Mouse (Mus musculus) CH12.LX (cell line): ENCODE measurements around the gene Prdm5. TPM values are rescaled to one million over a fixed set of nuclear protein-coding genes. Genes with fewer than 3 reads are reported as not detected.

Experiments used
- DNase-seq: peaks from one replicate; pipeline ENCODE4 v3.0.0-alpha.2; 2013; ENCODE audit errors: extremely low read depth
- H3K27ac ChIP-seq: 2 replicates; pipeline ENCODE4 v1.5.1; 2012; ENCODE audit warnings: low read depth, mild to moderate bottlenecking, control low read depth, moderate library complexity; ENCODE audit not compliant: insufficient read depth
- H3K27me3 ChIP-seq: replicated peaks from 2 replicates; pipeline ENCODE3; 2012; ENCODE audit warnings: inconsistent platforms
- H3K36me3 ChIP-seq, 2 experiments: replicated peaks in 1 of 2; 2 replicates each; pipeline versions ENCODE3 to v1.6.1; 2012; ENCODE audit warnings: inconsistent platforms in 1 of 2, low read length in 1 of 2, mild to moderate bottlenecking in 1 of 2, mixed read lengths in 1 of 2, moderate library complexity in 1 of 2; ENCODE audit not compliant: control insufficient read depth in 1 of 2, insufficient read depth in 1 of 2
- H3K4me1 ChIP-seq, 2 experiments: 2 replicates each; pipeline ENCODE4 v1.6.1; 2012; ENCODE audit warnings: inconsistent platforms in 1 of 2, moderate library complexity in 1 of 2; ENCODE audit not compliant: insufficient read depth in 2 of 2, control insufficient read depth in 1 of 2
- H3K4me2 ChIP-seq: 2 replicates; pipeline ENCODE4 v1.6.1; 2012; ENCODE audit warnings: low read depth, mild to moderate bottlenecking, control low read depth; ENCODE audit not compliant: poor library complexity, insufficient read depth, severe bottlenecking
- H3K4me3 ChIP-seq, 3 experiments: fragments of 150-350 bp in 1 of 3; sonication (generic) in 1 of 3; replicated peaks in 1 of 3; 2 replicates each; pipeline versions ENCODE3 to v1.5.1; 2011 to 2012; ENCODE audit warnings: low read depth in 2 of 3, low read length in 2 of 3, mild to moderate bottlenecking in 2 of 3, moderate library complexity in 2 of 3, control low read depth in 1 of 3, improper control_type of control experiment in 1 of 3, inconsistent platforms in 1 of 3, mixed read lengths in 1 of 3; ENCODE audit not compliant: poor library complexity in 1 of 3
- H3K79me2 ChIP-seq: replicated peaks from 2 replicates; pipeline ENCODE4 v1.6.1; 2012; ENCODE audit warnings: mild to moderate bottlenecking, moderate library complexity; ENCODE audit not compliant: control insufficient read depth, poor library complexity, insufficient read depth, severe bottlenecking; ENCODE audit errors: extremely low read depth
- H3K9ac ChIP-seq: 2 replicates; pipeline ENCODE4 v1.6.1; 2012; ENCODE audit warnings: low read depth, mild to moderate bottlenecking, control low read depth, moderate library complexity; ENCODE audit not compliant: insufficient read depth
- H3K9me3 ChIP-seq: replicated peaks from 2 replicates; pipeline ENCODE3; 2012; ENCODE audit warnings: low read length, inconsistent platforms, mixed read lengths
- BHLHE40 ChIP-seq: IDR thresholded peaks from 2 replicates; pipeline ENCODE4 v1.6.1; 2011; ENCODE audit warnings: mild to moderate bottlenecking, low read depth, low read length, improper control_type of control experiment
- CHD1 ChIP-seq: IDR thresholded peaks from 2 replicates; pipeline ENCODE4 v1.6.1; 2012; ENCODE audit warnings: low read depth, low read length, improper control_type of control experiment, inconsistent platforms
- CTCF ChIP-seq, 2 experiments: IDR thresholded peaks in 1 of 2; conservative IDR thresholded peaks in 1 of 2; 2 replicates each; pipeline ENCODE4 v1.5.1; 2011 to 2012; ENCODE audit warnings: low read depth in 2 of 2, low read length in 2 of 2, improper control_type of control experiment in 1 of 2, inconsistent platforms in 1 of 2, mild to moderate bottlenecking in 1 of 2, moderate library complexity in 1 of 2
- ETS1 ChIP-seq: conservative IDR thresholded peaks from 2 replicates; pipeline ENCODE4 v1.6.1; 2012; ENCODE audit warnings: low read depth, mild to moderate bottlenecking, inconsistent platforms, low read length, improper control_type of control experiment, moderate library complexity
- MAFK ChIP-seq: IDR thresholded peaks from 2 replicates; pipeline ENCODE4 v1.6.1; 2011; ENCODE audit warnings: low read length, improper control_type of control experiment; ENCODE audit not compliant: insufficient replicate concordance
- MAX ChIP-seq: IDR thresholded peaks from 2 replicates; pipeline ENCODE4 v1.6.1; 2011; ENCODE audit warnings: low read length, improper control_type of control experiment
- MAZ ChIP-seq: IDR thresholded peaks from 2 replicates; pipeline ENCODE4 v1.6.1; 2012; ENCODE audit warnings: low read depth, mild to moderate bottlenecking, inconsistent platforms, low read length, improper control_type of control experiment, moderate library complexity
- MEF2A ChIP-seq: IDR thresholded peaks from 2 replicates; pipeline ENCODE4 v1.6.1; 2014; ENCODE audit warnings: low read depth, mild to moderate bottlenecking, inconsistent platforms, low read length, improper control_type of control experiment, borderline replicate concordance
- MXI1 ChIP-seq: IDR thresholded peaks from 2 replicates; pipeline ENCODE4 v1.6.1; 2011; ENCODE audit warnings: mild to moderate bottlenecking, low read depth, low read length, improper control_type of control experiment
- NELFE ChIP-seq: IDR thresholded peaks from 2 replicates; pipeline ENCODE4 v1.6.1; 2011; ENCODE audit warnings: low read depth, low read length, improper control_type of control experiment
- RAD21 ChIP-seq: IDR thresholded peaks from 2 replicates; pipeline ENCODE4 v1.6.1; 2011; ENCODE audit warnings: low read depth, mild to moderate bottlenecking, low read length, improper control_type of control experiment, moderate library complexity
- RCOR1 ChIP-seq: conservative IDR thresholded peaks from 2 replicates; pipeline ENCODE4 v1.6.1; 2012; ENCODE audit warnings: low read depth, mild to moderate bottlenecking, inconsistent platforms, low read length, improper control_type of control experiment
- SIN3A ChIP-seq: IDR thresholded peaks from 2 replicates; pipeline ENCODE4 v1.6.1; 2012; ENCODE audit warnings: low read length, improper control_type of control experiment, inconsistent platforms
- SMC3 ChIP-seq: IDR thresholded peaks from 2 replicates; pipeline ENCODE4 v1.6.1; 2011; ENCODE audit warnings: low read depth, low read length, improper control_type of control experiment
- USF1 ChIP-seq: IDR thresholded peaks from 2 replicates; pipeline ENCODE4 v1.6.1; 2014; ENCODE audit warnings: low read depth, mild to moderate bottlenecking, inconsistent platforms, low read length, improper control_type of control experiment
- ZC3H11A ChIP-seq: IDR thresholded peaks from 2 replicates; pipeline ENCODE4 v1.6.1; 2012; ENCODE audit warnings: low read depth, mild to moderate bottlenecking, inconsistent platforms, low read length, improper control_type of control experiment
- ZKSCAN1 ChIP-seq: IDR thresholded peaks from 2 replicates; pipeline ENCODE4 v1.6.1; 2012; ENCODE audit warnings: low read depth, inconsistent platforms, low read length, improper control_type of control experiment, borderline replicate concordance
- dilution Hi-C: fragments of 300-500 bp; cut with MboI; formaldehyde crosslinking; loops from 2 replicates; pipeline ENCODE4 v1.14.3; 2020; ENCODE audit warnings: low sequenced_read_pairs; ENCODE audit not compliant: extremely low pct_unique_long_range_greater_than_20kb, extremely low pct_ligation_motif_present
- in situ Hi-C: fragments of 300-500 bp; cut with MboI; formaldehyde crosslinking; loops from 3 replicates; pipeline ENCODE4 v1.14.3; 2019; ENCODE audit warnings: low sequenced_read_pairs, low pct_ligation_motif_present, low pct_unique_long_range_greater_than_20kb, mixed read lengths
- polyA plus RNA-seq: library from polyadenylated mRNA; unstranded; fragments of >175 nt; gene quantifications from 2 replicates; pipeline ENCODE4 v1.2.1, GENCODE M21; 2012; ENCODE audit warnings: low read depth; ENCODE audit not compliant: insufficient read length
- total RNA-seq, 2 experiments: library from RNA; depleted of rRNA; stranded (reverse); fragments of 300-350 nt in 1 of 2; fragments of >200 nt in 1 of 2; gene quantifications; 2 replicates each; pipeline ENCODE4 v1.2.3; 2012 to 2014

The Prdm5 gene
- total and polyA plus RNA-seq, 3 experiments, result not detected

GRCm38 (mm10) chr6:65860609-65861008 lies 81.8 kb downstream of the Prdm5 start:
- Histone ChIP-seq H3K4me1 (no peaks in the 10 kb centered on the region), H3K9me3 (no peaks in the 10 kb centered on the region), H3K9ac (no peak overlapping the region), H3K79me2 (no peaks in the 10 kb centered on the region), H3K4me3 (no peak overlapping the region), H3K27ac (no peak overlapping the region), H3K4me2 (no peak overlapping the region), H3K27me3 (no peaks in the 10 kb centered on the region), H3K36me3 (no peaks in the 10 kb centered on the region)
- DNase-seq, result no peak
- in situ Hi-C loops (loop anchor here (25.0 kb wide), 1 partner anchor 652 kb away; no protein-coding TSS in a partner anchor), dilution Hi-C loops (no loop called here)
- no peak for TF ChIP-seq ETS1

GRCm38 (mm10) chr6:65862836-65863235 lies 84.0 kb downstream of the Prdm5 start:
- Histone ChIP-seq H3K4me1 (no peaks in the 10 kb centered on the region), H3K4me3 (no peak overlapping the region), H3K27me3 (no peaks in the 10 kb centered on the region), H3K27ac (no peak overlapping the region), H3K36me3 (no peaks in the 10 kb centered on the region), H3K9me3 (no peaks in the 10 kb centered on the region), H3K79me2 (no peaks in the 10 kb centered on the region), H3K4me2 (no peak overlapping the region), H3K9ac (no peak overlapping the region)
- dilution Hi-C loops, result no loop called here
- TF ChIP-seq NELFE, result no peak
- in situ Hi-C loops, result loop anchor here (25.0 kb wide), 1 partner anchor 649 kb away; no protein-coding TSS in a partner anchor
- no peak for DNase-seq

GRCm38 (mm10) chr6:65864233-65864632 lies 85.4 kb downstream of the Prdm5 start:
- TF ChIP-seq ZC3H11A, result no peak
- TF ChIP-seq MAFK, result no peak
- dilution Hi-C loops, result no loop called here

GRCm38 (mm10) chr6:65864919-65865318 lies 86.1 kb downstream of the Prdm5 start:
- H3K9ac ChIP-seq, result no peak overlapping the region
- no peak for TF ChIP-seq CHD1
- peak; percentile 59; the same call in 1 of the 2 replicates for TF ChIP-seq SMC3
- TF ChIP-seq RAD21, result peak; percentile 75
- TF ChIP-seq MXI1, result no peak
- TF ChIP-seq ETS1, result no peak
- no peak for TF ChIP-seq RCOR1
- TF ChIP-seq USF1, result no peak
- peak in 1 of 2 experiments; percentile 61; a peak in 2 of 4 replicates for TF ChIP-seq CTCF (conservative IDR thresholded peaks at IDR 0.05 in 1 of 2, IDR thresholded peaks at IDR 0.05 in 1 of 2; ENCODE audit: low read depth in 2 of 2, low read length in 2 of 2)
- TF ChIP-seq BHLHE40, result no peak
- TF ChIP-seq ZKSCAN1, result no peak
- TF ChIP-seq SIN3A, result no peak
- TF ChIP-seq MEF2A, result no peak
- no peak for TF ChIP-seq MAX
- TF ChIP-seq MAZ, result no peak
- TF ChIP-seq, all 38 proteins: peak for 3
- dilution Hi-C loops (no loop called here), in situ Hi-C loops (loop anchor here (25.0 kb wide), 1 partner anchor 647 kb away; no protein-coding TSS in a partner anchor)
- no peak overlapping the region for H3K4me2 ChIP-seq
- no peaks in the 10 kb centered on the region for H3K9me3 ChIP-seq
- no peaks in the 10 kb centered on the region for H3K27me3 ChIP-seq
- H3K4me3 ChIP-seq, result no peak overlapping the region
- H3K79me2 ChIP-seq, result no peaks in the 10 kb centered on the region
- no peaks in the 10 kb centered on the region for H3K36me3 ChIP-seq
- DNase-seq, result peak; percentile 29
- no peaks in the 10 kb centered on the region for H3K4me1 ChIP-seq
- H3K27ac ChIP-seq, result no peak overlapping the region

More at GRCm38 (mm10) chr6:65864233-65864632, 85.4 kb downstream of the Prdm5 start:
- H3K27ac ChIP-seq, result no peak overlapping the region
- H3K9ac ChIP-seq, result no peak overlapping the region
- no peak overlapping the region for H3K4me3 ChIP-seq
- H3K27me3 ChIP-seq, result no peaks in the 10 kb centered on the region
- no peaks in the 10 kb centered on the region for H3K36me3 ChIP-seq
- no peaks in the 10 kb centered on the region for H3K4me1 ChIP-seq
- no peaks in the 10 kb centered on the region for H3K79me2 ChIP-seq
- in situ Hi-C loops, result loop anchor here (25.0 kb wide), 1 partner anchor 648 kb away; no protein-coding TSS in a partner anchor
- DNase-seq, result no peak
- no peak overlapping the region for H3K4me2 ChIP-seq
- H3K9me3 ChIP-seq, result no peaks in the 10 kb centered on the region
